Mouse (Mus musculus) heart, postnatal 0 days (tissue): ENCODE data around the gene Zmym6. TPM values are rescaled to one million over a fixed set of nuclear protein-coding genes. Genes with fewer than 3 reads are reported as not detected.
A peak's percentile ranks its signal among the peaks of the same experiment; 100 is the strongest.

Experiments used
- ATAC-seq: fragments of 200-750 bp; cut with Nextera tagmentation; 2 replicates; pipeline ENCODE4 v1.8.0; 2017; ENCODE audit warnings: low read depth, moderate number of reproducible peaks, moderate library complexity; ENCODE audit not compliant: insufficient read depth
- DNase-seq: peaks from one replicate; pipeline ENCODE4 v3.0.0-alpha.2; 2016; ENCODE audit warnings: low spot score
- H3K27ac ChIP-seq: fragments of 300-500 bp; sonication (generic); 2 replicates; pipeline ENCODE4 v1.5.1; 2014; ENCODE audit warnings: low read depth, mild to moderate bottlenecking
- H3K27me3 ChIP-seq: fragments of 300-500 bp; sonication (generic); 2 replicates; pipeline ENCODE4 v1.6.1; 2014; ENCODE audit warnings: low read length, mixed read lengths; ENCODE audit not compliant: control insufficient read depth, insufficient read depth
- H3K36me3 ChIP-seq: fragments of 300-500 bp; sonication (generic); replicated peaks from 2 replicates; pipeline ENCODE4 v1.6.1; 2014; ENCODE audit warnings: low read length, mixed read lengths; ENCODE audit not compliant: control insufficient read depth, insufficient read depth
- H3K4me1 ChIP-seq: fragments of 300-500 bp; sonication (generic); 2 replicates; pipeline ENCODE4 v1.6.1; 2014; ENCODE audit warnings: antibody characterized with exemption; ENCODE audit not compliant: control insufficient read depth, insufficient read depth
- H3K4me2 ChIP-seq: fragments of 300-500 bp; sonication (generic); 2 replicates; pipeline ENCODE4 v1.6.1; 2014; ENCODE audit warnings: low read depth, mild to moderate bottlenecking, low read length, moderate library complexity
- H3K4me3 ChIP-seq: fragments of 300-500 bp; sonication (generic); 2 replicates; pipeline ENCODE4 v1.5.1; 2014; ENCODE audit warnings: low read depth, low read length
- H3K9ac ChIP-seq: fragments of 300-500 bp; sonication (generic); replicated peaks from 2 replicates; pipeline ENCODE4 v1.6.1; 2014; ENCODE audit warnings: low read depth, low read length, mixed read lengths
- H3K9me3 ChIP-seq: fragments of 300-500 bp; sonication (generic); replicated peaks from 2 replicates; pipeline ENCODE4 v1.6.1; 2016; ENCODE audit warnings: low read length; ENCODE audit not compliant: control insufficient read depth
- CTCF ChIP-seq: IDR thresholded peaks from 2 replicates; pipeline ENCODE4 v1.5.1; 2016; ENCODE audit warnings: antibody characterized with exemption, control low read depth, low read depth
- EP300 ChIP-seq: IDR thresholded peaks from 2 replicates; pipeline ENCODE4 v1.6.1; 2016; ENCODE audit warnings: antibody characterized with exemption, low read depth
- WGBS: fragments of 180-500 bp; shearing (Covaris S2); extraction: QIAGEN DNeasy Blood & Tissue Kit; methylation state at CpG from one replicate; pipeline ENCODE4 v1.1.7; 2014; 5-methylcytosine and 5-hydroxymethylcytosine counted together
- polyA plus RNA-seq: library from polyadenylated mRNA; unstranded; fragments of >200 nt; fragmentation: Nextera tagmentation; extraction: Ambion mirVana; gene quantifications from 2 replicates; pipeline ENCODE4 v1.2.1, GENCODE M21; 2015
- total RNA-seq: library from RNA; depleted of rRNA; stranded (reverse); fragments of >200 nt; gene quantifications from 2 replicates; pipeline ENCODE4 v1.2.3, GENCODE M21; 2014; ENCODE audit warnings: low replicate concordance; rRNA removed

The Zmym6 gene
- total and polyA plus RNA-seq, 2 experiments from 2014 or later, result 7.8 to 9.9 TPM

- DNase-seq (no peak), ATAC-seq (no peak)
- TF ChIP-seq CTCF (no peak), EP300 (no peak)
- H3K9me3 ChIP-seq, result no peaks in the 10 kb centered on the region
- H3K4me1 ChIP-seq, result no peaks in the 10 kb centered on the region
- H3K27ac ChIP-seq, result no peak overlapping the region
- H3K4me3 ChIP-seq, result no peak overlapping the region
- H3K36me3 ChIP-seq, result no peaks in the 10 kb centered on the region
- WGBS, result 57% methylated on average over 4 of the region's 4 CpGs
- H3K4me2 ChIP-seq, result no peak overlapping the region
- H3K9ac ChIP-seq, result no peak overlapping the region
- peaks cover 63% of the 10 kb centered on the region for H3K27me3 ChIP-seq
Observed at GRCm38 (mm10) chr4:127172614-127173013, 95.4 kb downstream of the Zmym6 start.

- Histone ChIP-seq H3K4me3 (no peak overlapping the region), H3K9me3 (no peaks in the 10 kb centered on the region), H3K4me1 (no peaks in the 10 kb centered on the region), H3K4me2 (no peak overlapping the region), H3K9ac (no peak overlapping the region), H3K27me3 (peaks cover 62% of the 10 kb centered on the region), H3K36me3 (no peaks in the 10 kb centered on the region), H3K27ac (no peak overlapping the region)
- TF ChIP-seq CTCF, result 0 out of 2 replicates have a peak, but pooled peaks have one; percentile 13
- no peak for TF ChIP-seq EP300
- WGBS, result 2% methylated on average over 8 of the region's 8 CpGs
- ATAC-seq (peak; percentile 42), DNase-seq (peak; percentile 52)
Observed at GRCm38 (mm10) chr4:127173461-127173860, 96.3 kb downstream of the Zmym6 start.

Other genes with a start within 250 kb of the Zmym6 start
- gene Zmym4, start 109.2 kb upstream of the Zmym6 start, total RNA-seq, result 8.4 and 40.9 TPM in 2 replicates
- 7.9 and 9.4 TPM in 2 replicates for gene Zmym4, start 109.2 kb upstream of the Zmym6 start, polyA plus RNA-seq
- 106 and 126 TPM in 2 replicates for gene Sfpq, start 56.1 kb upstream of the Zmym6 start, total RNA-seq
- 37.1 and 39.8 TPM in 2 replicates for gene Sfpq, start 56.1 kb upstream of the Zmym6 start, polyA plus RNA-seq
- gene Zmym1, start 16.2 kb upstream of the Zmym6 start, total RNA-seq, result 3.2 and 6.6 TPM in 2 replicates
- 6.4 and 9.3 TPM in 2 replicates for gene Zmym1, start 16.2 kb upstream of the Zmym6 start, polyA plus RNA-seq
- 1.8 and 8.2 TPM in 2 replicates for gene Tmem35b, start 46.3 kb downstream of the Zmym6 start, total RNA-seq
- 9.1 and 10.2 TPM in 2 replicates for gene Tmem35b, start 46.3 kb downstream of the Zmym6 start, polyA plus RNA-seq
- gene Dlgap3, start 91.8 kb downstream of the Zmym6 start, total RNA-seq, result 0.15 and 0.57 TPM in 2 replicates
- gene Dlgap3, start 91.8 kb downstream of the Zmym6 start, polyA plus RNA-seq, result 0.12 and 0.15 TPM in 2 replicates
- 58.4 and 58.6 TPM in 2 replicates for gene Smim12, start 166.4 kb downstream of the Zmym6 start, total RNA-seq
- gene Smim12, start 166.4 kb downstream of the Zmym6 start, polyA plus RNA-seq, result 69.0 and 74.7 TPM in 2 replicates
- 38.4 and 45.0 TPM in 2 replicates for gene Gja4, start 236.7 kb downstream of the Zmym6 start, total RNA-seq
- gene Gja4, start 236.7 kb downstream of the Zmym6 start, polyA plus RNA-seq, result 20.7 and 23.4 TPM in 2 replicates